Mouse (Mus musculus) ovary, postnatal 10 days (tissue): ENCODE results near the gene Gm21836.
"Not testable (repeated sequence)": the region's sequence is repeated elsewhere in the genome, so short reads cannot be mapped to it uniquely, and the experiment has no call there.

Experiments used
- DNase-seq: peaks from one replicate; pipeline ENCODE4 v3.0.0; 2022; ENCODE audit warnings: low spot score

The Gm21836 gene

DNA sequence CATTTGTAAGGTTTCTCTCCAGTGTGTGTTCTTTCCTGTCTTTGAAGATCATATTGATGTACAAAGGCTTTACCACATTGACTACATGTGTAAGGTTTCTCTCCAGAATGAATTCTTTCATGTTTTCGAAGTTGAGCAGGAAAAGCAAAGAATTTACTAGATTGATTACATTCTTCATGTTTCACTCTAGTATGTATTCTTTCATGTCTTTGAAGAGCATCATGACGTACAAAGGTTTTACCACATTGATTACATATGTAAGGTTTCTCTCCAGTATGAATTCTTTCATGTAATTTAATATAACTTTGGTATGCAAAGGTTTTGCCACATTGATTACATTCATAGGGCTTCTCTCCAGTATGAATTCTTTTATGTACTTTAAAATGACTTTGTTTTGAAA is at the start of gene Gm21836:
Gene Gm21836 (minus strand): TSS at position 101 of the 400 bp plus-strand sequence.
- not testable (repeated sequence) for DNase-seq

GRCm38 (mm10) chr9:124480361-124480980 is 13.1 kb downstream of the Gm21836 start:
- not testable (repeated sequence) for DNase-seq

GRCm38 (mm10) chr9:124478081-124478480 is 15.5 kb downstream of the Gm21836 start:
- DNase-seq, result no peak

- no peak for DNase-seq
Observed at GRCm38 (mm10) chr9:124476096-124476902, 17.3 kb downstream of the Gm21836 start, which contains the start of gene Ppp2r3d. Gene Ppp2r3d (minus strand): TSS chr9:124476898.

DNA sequence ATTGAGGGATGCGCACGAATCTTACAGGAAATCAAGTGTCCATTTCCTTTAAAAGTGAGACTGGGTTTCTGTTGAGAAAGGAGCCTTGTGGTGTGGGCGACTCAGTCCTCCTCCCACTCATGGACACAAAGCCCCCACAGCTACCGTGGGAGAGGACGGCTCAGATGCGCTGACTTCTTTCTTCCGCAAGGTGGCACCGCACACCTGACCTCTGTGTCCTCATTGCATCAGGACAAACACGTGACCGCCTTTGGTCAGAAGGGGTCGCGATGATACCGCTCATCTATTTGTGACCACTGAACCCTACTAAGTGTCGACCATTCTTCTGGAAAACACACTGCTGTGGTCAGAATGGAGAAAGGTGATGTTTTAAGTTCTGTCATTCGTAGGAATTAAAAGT is 17.9 kb downstream of the Gm21836 start:
- no peak for DNase-seq

DNA sequence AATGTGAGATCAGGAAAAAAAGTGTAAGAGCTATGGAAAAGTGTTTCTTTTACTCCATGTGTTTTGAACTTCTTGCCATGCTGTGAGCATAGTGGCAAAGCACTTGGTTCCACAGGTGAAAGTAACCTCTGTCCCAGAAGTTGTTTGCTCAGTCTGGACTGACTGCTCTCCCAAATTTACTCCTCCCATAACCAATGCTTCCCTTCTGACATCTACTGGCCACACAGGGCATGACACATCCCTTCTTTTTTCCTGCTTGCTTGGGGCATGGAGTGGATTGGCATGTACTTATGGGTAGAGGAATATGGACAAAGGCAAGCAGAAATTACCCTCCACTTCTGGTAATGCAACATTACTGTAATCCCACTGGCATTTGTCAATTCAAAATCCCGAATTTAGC is 37.0 kb downstream of the Gm21836 start:
- DNase-seq, result no peak
